8 mouse cellular contexts compared by ENCODE assay signal in genomic region chr3:79568629-79569350, GRCm38 (mm10). TPM values are rescaled to one million over a fixed set of nuclear protein-coding genes. Genes with fewer than 3 reads are reported as not detected.
DNase-seq lines count a peak whose midpoint lies in the region; ATAC-seq and TF ChIP-seq lines count a peak whose summit lies in the region.

No protein-coding gene starts in this region.

- peaks cover 2% of the 10 kb centered on the region; the same call in 1 of the 2 replicates for H3K79me2 ChIP-seq in heart, adult 2 months (replicated peaks; ENCODE audit: control insufficient read depth, insufficient read depth, low read length)

- no peaks in the 10 kb centered on the region for H3K9me3 ChIP-seq in forebrain, embryonic 14.5 days (replicated peaks; ENCODE audit: control insufficient read depth, low read length)
- no peaks in the 10 kb centered on the region for H3K9me3 ChIP-seq in liver, embryonic 15.5 days (replicated peaks)

- TF ChIP-seq POLR2A in heart, adult 2 months (IDR thresholded peaks at IDR 0.05; ENCODE audit: insufficient read depth, low read depth, low read length): no peak

- peak overlapping the region; percentile 90 for H3K27ac ChIP-seq in heart, adult 2 months
- no peak overlapping the region; the same call in 1 of the 2 replicates for H3K27ac ChIP-seq in forebrain, embryonic 14.5 days (ENCODE audit: low read depth, low read length)
- peak overlapping the region; percentile 97 for H3K27ac ChIP-seq in liver, embryonic 15.5 days (replicated peaks)

- WGBS in heart, adult 2 months: 89% methylated on average over 16 of the region's 16 CpGs
- 83% methylated on average over 16 of the region's 16 CpGs for WGBS in forebrain, embryonic 14.5 days
- WGBS in liver, embryonic 15.5 days (ENCODE audit: insufficient replicate concordance): 83% methylated on average over 16 of the region's 16 CpGs

- no peak for DNase-seq in heart, adult 2 months
- DNase-seq in heart, adult 18-20 months: no peak
- DNase-seq in CD4-positive helper T cell, adult 2 months (ENCODE audit: low read depth, low spot score): peak; percentile 14
- no peak for DNase-seq in forebrain, embryonic 14.5 days (ENCODE audit: low spot score)
- DNase-seq in urinary bladder, postnatal 25 days (ENCODE audit: low spot score): no peak
- DNase-seq in gastrocnemius, postnatal 36 days: no peak
- DNase-seq in gastrocnemius, adult 8-10 months (ENCODE audit: low spot score in 2 of 2): no peak

- no peak for ATAC-seq in forebrain, embryonic 14.5 days
- ATAC-seq in liver, embryonic 15.5 days (ENCODE audit: insufficient read depth): no peak

- no peak for TF ChIP-seq CTCF in heart, adult 2 months (IDR thresholded peaks at IDR 0.05)

- H3K4me2 ChIP-seq in forebrain, embryonic 14.5 days (ENCODE audit: low read length): peak overlapping the region; percentile 87
- peak overlapping the region; percentile 86 for H3K4me2 ChIP-seq in liver, embryonic 15.5 days

- intact Hi-C loops in heart, adult 2 months (cut with DNase I): loop anchor here (2.0 to 5.0 kb wide), 4 partner anchors 22 to 366 kb away; partner anchors contain the start of gene Ppid
- intact Hi-C loops in gastrocnemius, postnatal 36 days (cut with DNase I): loop anchor here (1.0 to 5.0 kb wide), 3 partner anchors 23 to 282 kb away; partner anchors contain the start of genes Ppid and Rapgef2

- no peak for TF ChIP-seq EP300 in heart, adult 2 months (IDR thresholded peaks at IDR 0.05; ENCODE audit: insufficient read depth, low read depth, low read length)

- no peaks in the 10 kb centered on the region for H3K36me3 ChIP-seq in heart, adult 2 months (ENCODE audit: control insufficient read depth, insufficient read depth, low read length)
- H3K36me3 ChIP-seq in forebrain, embryonic 14.5 days (ENCODE audit: control insufficient read depth, insufficient read depth, low read length): no peaks in the 10 kb centered on the region
- no peaks in the 10 kb centered on the region for H3K36me3 ChIP-seq in liver, embryonic 15.5 days (replicated peaks)

- H3K4me3 ChIP-seq in heart, adult 2 months: no peak overlapping the region
- H3K4me3 ChIP-seq in forebrain, embryonic 14.5 days (ENCODE audit: low read depth, low read length): no peak overlapping the region
- peak overlapping the region; percentile 81 for H3K4me3 ChIP-seq in liver, embryonic 15.5 days (replicated peaks)

- H3K9ac ChIP-seq in heart, adult 2 months (ENCODE audit: low read depth, low read length): no peak overlapping the region
- no peak overlapping the region for H3K9ac ChIP-seq in forebrain, embryonic 14.5 days (ENCODE audit: low read length)
- peak overlapping the region; percentile 58; the same call in 1 of the 2 replicates for H3K9ac ChIP-seq in liver, embryonic 15.5 days

- H3K27me3 ChIP-seq in heart, adult 2 months (ENCODE audit: control insufficient read depth, insufficient read depth, low read length): no peaks in the 10 kb centered on the region
- H3K27me3 ChIP-seq in forebrain, embryonic 14.5 days (replicated peaks; ENCODE audit: control insufficient read depth, insufficient read depth, low read length): no peaks in the 10 kb centered on the region
- no peaks in the 10 kb centered on the region for H3K27me3 ChIP-seq in liver, embryonic 15.5 days

- H3K4me1 ChIP-seq in heart, adult 2 months (ENCODE audit: control insufficient read depth, insufficient read depth, low read length): peaks cover 3% of the 10 kb centered on the region
- H3K4me1 ChIP-seq in forebrain, embryonic 14.5 days (ENCODE audit: control insufficient read depth, insufficient read depth, low read length): no peaks in the 10 kb centered on the region; the same call in 1 of the 2 replicates
- peaks cover 60% of the 10 kb centered on the region for H3K4me1 ChIP-seq in liver, embryonic 15.5 days (replicated peaks)

RNA-seq across cellular contexts. Expression of gene Fnip2, which starts 1.2 kb away (rescaled TPM):
- total RNA-seq in heart, adult 2 months (2021): 10 to 100 TPM; 12.2 to 28.1 TPM
- 4.2 and 7.1 TPM in 2 replicates for polyA plus RNA-seq in heart, adult 2 months (2012; rRNA removed)
- 10 to 100 TPM; 24.7 to 24.8 TPM for total RNA-seq in heart, adult 18-20 months (2021)
- polyA plus RNA-seq in forebrain, embryonic 14.5 days (2014; fragmentation: Nextera tagmentation; extraction: Ambion mirVana): 3.0 and 3.6 TPM in 2 replicates
- polyA plus RNA-seq in liver, embryonic 15.5 days (2015; fragmentation: Nextera tagmentation; extraction: Ambion mirVana): 4.8 and 6.1 TPM in 2 replicates
- 1 to 10 TPM; 3.1 to 3.3 TPM for total RNA-seq in gastrocnemius, postnatal 36 days (2021)
- total RNA-seq in gastrocnemius, adult 8-10 months (2022): 1 to 10 TPM; 2.8 to 4.3 (median 3.3) TPM

RNA-seq across cellular contexts. Expression of gene Ppid, which starts 22.4 kb away (rescaled TPM):
- 10 to 100 TPM; 39.9 to 42.9 TPM for total RNA-seq in heart, adult 2 months (2021)
- 8.9 and 20.6 TPM in 2 replicates for polyA plus RNA-seq in heart, adult 2 months (2012; rRNA removed)
- 10 to 100 TPM; 41.9 to 43.6 TPM for total RNA-seq in heart, adult 18-20 months (2021)
- polyA plus RNA-seq in forebrain, embryonic 14.5 days (2014; fragmentation: Nextera tagmentation; extraction: Ambion mirVana): 163 and 176 TPM in 2 replicates
- 89.7 and 91.5 TPM in 2 replicates for polyA plus RNA-seq in liver, embryonic 15.5 days (2015; fragmentation: Nextera tagmentation; extraction: Ambion mirVana)
- 10 to 100 TPM; 40.2 to 46.0 TPM for total RNA-seq in gastrocnemius, postnatal 36 days (2021)
- total RNA-seq in gastrocnemius, adult 8-10 months (2022): 10 to 100 TPM; 37.5 to 50.4 (median 42.6) TPM
